Mouse (Mus musculus) liver, embryonic 14.5 days (tissue): ENCODE results near the gene Sox30.
"Not testable (repeated sequence)": the region's sequence is repeated elsewhere in the genome, so short reads cannot be mapped to it uniquely, and the experiment has no call there.

Source experiments
- CTCF ChIP-seq: IDR thresholded peaks from 2 replicates; pipeline ENCODE4 v1.5.1; 2016; ENCODE audit warnings: antibody characterized with exemption, low read depth, control low read depth
- EP300 ChIP-seq: IDR thresholded peaks from 2 replicates; pipeline ENCODE4 v1.6.1; 2016; ENCODE audit warnings: antibody characterized with exemption, low read depth

DNA sequence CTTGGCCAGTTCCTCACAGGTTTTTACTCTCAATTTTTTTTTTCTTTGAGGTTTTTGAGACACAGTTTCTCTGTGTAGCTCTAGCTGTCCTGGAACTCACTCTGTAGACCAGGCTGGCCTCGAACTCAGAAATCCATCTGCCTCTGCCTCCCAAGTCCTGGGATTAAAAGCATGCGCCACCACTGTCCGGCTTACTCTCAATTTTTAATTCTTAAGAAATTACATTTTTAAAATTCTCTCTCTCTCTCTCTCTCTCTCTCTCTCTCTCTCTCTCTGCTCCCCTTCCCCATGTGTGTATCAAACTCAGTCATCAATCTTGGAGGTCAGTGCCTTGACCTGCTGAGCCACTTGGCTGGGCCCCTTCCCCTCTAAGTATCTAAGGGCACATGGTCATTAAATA, 73.3 kb downstream of the Sox30 start:
- TF ChIP-seq CTCF, EP300: not testable (repeated sequence)
